Mouse (Mus musculus): Measurements from ENCODE around the gene Hpse2. TPM values are rescaled to one million over a fixed set of nuclear protein-coding genes. Genes with fewer than 3 reads are reported as not detected.

The Hpse2 gene
- polyA plus RNA-seq, 1 experiment = 0.36 TPM

GRCm38 (mm10) chr19:42753141-42753917, 634.8 kb downstream of the Hpse2 start:
- no peak overlapping the region for H3K4me3 ChIP-seq (ENCODE audit: control insufficient read depth, insufficient read depth, low read length)
- H3K4me1 ChIP-seq (replicated peaks; ENCODE audit: control insufficient read depth, insufficient read depth, low read length) = 0 out of 2 replicates have a peak, but pooled peaks cover 8% of the 10 kb centered on the region
- TF ChIP-seq CTCF (IDR thresholded peaks at IDR 0.05; ENCODE audit: borderline replicate concordance, control insufficient read depth, extremely low read depth, insufficient read depth, low read length, poor library complexity) (no peak), POLR2A (IDR thresholded peaks at IDR 0.05; ENCODE audit: control insufficient read depth, extremely low read depth, insufficient read depth, low read length, poor library complexity) (no peak)
- no peaks in the 10 kb centered on the region for H3K36me3 ChIP-seq (ENCODE audit: control insufficient read depth, insufficient read depth, low read length)
- no peak overlapping the region for H3K27ac ChIP-seq (ENCODE audit: control insufficient read depth, insufficient read depth, low read length)
- no peak for DNase-seq
- no peaks in the 10 kb centered on the region for H3K27me3 ChIP-seq (ENCODE audit: control insufficient read depth, insufficient read depth, low read length)
- WGBS = 20% methylated on average over 11 of the region's 11 CpGs

GRCm38 (mm10) chr19:42752363-42752931, 635.7 kb downstream of the Hpse2 start, which contains the start of gene Pyroxd2:
Pyroxd2 (minus strand) TSS chr19:42752775.
- no peak within 1 kb of the TSS for H3K4me3 ChIP-seq (ENCODE audit: control insufficient read depth, insufficient read depth, low read length)
- no peaks in the 10 kb centered on the region for H3K27me3 ChIP-seq (ENCODE audit: control insufficient read depth, insufficient read depth, low read length)
- 0 out of 2 replicates have a peak, but pooled peaks cover 8% of the 10 kb centered on the region for H3K4me1 ChIP-seq (replicated peaks; ENCODE audit: control insufficient read depth, insufficient read depth, low read length)
- no peak within 1 kb of the TSS for H3K27ac ChIP-seq (ENCODE audit: control insufficient read depth, insufficient read depth, low read length)
- DNase-seq = peak; percentile 31
- no peak for TF ChIP-seq POLR2A (IDR thresholded peaks at IDR 0.05; ENCODE audit: control insufficient read depth, extremely low read depth, insufficient read depth, low read length, poor library complexity)
- TF ChIP-seq CTCF (IDR thresholded peaks at IDR 0.05; ENCODE audit: borderline replicate concordance, control insufficient read depth, extremely low read depth, insufficient read depth, low read length, poor library complexity) = no peak
- WGBS = 57% methylated on average over 22 of the region's 22 CpGs
- no peaks in the 10 kb centered on the region for H3K36me3 ChIP-seq (ENCODE audit: control insufficient read depth, insufficient read depth, low read length)

- Histone ChIP-seq H3K27me3 (ENCODE audit: control insufficient read depth, insufficient read depth, low read length) (no peaks in the 10 kb centered on the region), H3K36me3 (ENCODE audit: control insufficient read depth, insufficient read depth, low read length) (no peaks in the 10 kb centered on the region), H3K4me1 (replicated peaks; ENCODE audit: control insufficient read depth, insufficient read depth, low read length) (0 out of 2 replicates have a peak, but pooled peaks cover 5% of the 10 kb centered on the region), H3K27ac (ENCODE audit: control insufficient read depth, insufficient read depth, low read length) (no peak overlapping the region), H3K4me3 (ENCODE audit: control insufficient read depth, insufficient read depth, low read length) (no peak overlapping the region)
- no peak for DNase-seq
- 91% methylated on average over 11 of the region's 11 CpGs for WGBS
- TF ChIP-seq POLR2A (IDR thresholded peaks at IDR 0.05; ENCODE audit: control insufficient read depth, extremely low read depth, insufficient read depth, low read length, poor library complexity) (no peak), CTCF (IDR thresholded peaks at IDR 0.05; ENCODE audit: borderline replicate concordance, control insufficient read depth, extremely low read depth, insufficient read depth, low read length, poor library complexity) (no peak)
These were observed 638.0 kb downstream of the Hpse2 start for GRCm38 (mm10) chr19:42750196-42750595.

GRCm38 (mm10) chr19:42746702-42747101, 641.5 kb downstream of the Hpse2 start:
- Histone ChIP-seq H3K4me3 (ENCODE audit: control insufficient read depth, insufficient read depth, low read length) (no peak overlapping the region), H3K27ac (ENCODE audit: control insufficient read depth, insufficient read depth, low read length) (no peak overlapping the region), H3K4me1 (replicated peaks; ENCODE audit: control insufficient read depth, insufficient read depth, low read length) (no peaks in the 10 kb centered on the region), H3K27me3 (ENCODE audit: control insufficient read depth, insufficient read depth, low read length) (no peaks in the 10 kb centered on the region), H3K36me3 (ENCODE audit: control insufficient read depth, insufficient read depth, low read length) (no peaks in the 10 kb centered on the region)
- no peak for DNase-seq
- no peak for TF ChIP-seq CTCF (IDR thresholded peaks at IDR 0.05; ENCODE audit: borderline replicate concordance, control insufficient read depth, extremely low read depth, insufficient read depth, low read length, poor library complexity)
- no peak for TF ChIP-seq POLR2A (IDR thresholded peaks at IDR 0.05; ENCODE audit: control insufficient read depth, extremely low read depth, insufficient read depth, low read length, poor library complexity)
- 94% methylated on average over 8 of the region's 8 CpGs for WGBS

GRCm38 (mm10) chr19:42745869-42746224, 642.3 kb downstream of the Hpse2 start:
- Histone ChIP-seq H3K36me3 (ENCODE audit: control insufficient read depth, insufficient read depth, low read length) (no peaks in the 10 kb centered on the region), H3K27ac (ENCODE audit: control insufficient read depth, insufficient read depth, low read length) (no peak overlapping the region), H3K4me3 (ENCODE audit: control insufficient read depth, insufficient read depth, low read length) (no peak overlapping the region), H3K27me3 (ENCODE audit: control insufficient read depth, insufficient read depth, low read length) (no peaks in the 10 kb centered on the region), H3K4me1 (replicated peaks; ENCODE audit: control insufficient read depth, insufficient read depth, low read length) (no peaks in the 10 kb centered on the region)
- WGBS = 86% methylated on average over 4 of the region's 4 CpGs
- no peak for DNase-seq
- TF ChIP-seq POLR2A (IDR thresholded peaks at IDR 0.05; ENCODE audit: control insufficient read depth, extremely low read depth, insufficient read depth, low read length, poor library complexity) (no peak), CTCF (IDR thresholded peaks at IDR 0.05; ENCODE audit: borderline replicate concordance, control insufficient read depth, extremely low read depth, insufficient read depth, low read length, poor library complexity) (no peak)

- TF ChIP-seq CTCF (IDR thresholded peaks at IDR 0.05; ENCODE audit: borderline replicate concordance, control insufficient read depth, extremely low read depth, insufficient read depth, low read length, poor library complexity) (no peak), POLR2A (IDR thresholded peaks at IDR 0.05; ENCODE audit: control insufficient read depth, extremely low read depth, insufficient read depth, low read length, poor library complexity) (no peak)
- DNase-seq = no peak
- no peaks in the 10 kb centered on the region for H3K27me3 ChIP-seq (ENCODE audit: control insufficient read depth, insufficient read depth, low read length)
- H3K27ac ChIP-seq (ENCODE audit: control insufficient read depth, insufficient read depth, low read length) = no peak overlapping the region
- H3K36me3 ChIP-seq (ENCODE audit: control insufficient read depth, insufficient read depth, low read length) = no peaks in the 10 kb centered on the region
- 80% methylated on average over 9 of the region's 9 CpGs for WGBS
- H3K4me3 ChIP-seq (ENCODE audit: control insufficient read depth, insufficient read depth, low read length) = no peak overlapping the region
- no peaks in the 10 kb centered on the region for H3K4me1 ChIP-seq (replicated peaks; ENCODE audit: control insufficient read depth, insufficient read depth, low read length)
These were observed 642.9 kb downstream of the Hpse2 start for GRCm38 (mm10) chr19:42745084-42745868.

Data from thymus, adult 2 months (tissue).